Mouse (Mus musculus) embryonic facial prominence, embryonic 11.5 days (tissue): Measurements from ENCODE around the gene Fam187b. TPM values are rescaled to one million over a fixed set of nuclear protein-coding genes. Genes with fewer than 3 reads are reported as not detected.
A peak's percentile ranks its signal among the peaks of the same experiment; 100 is the strongest.
"Not testable (repeated sequence)": the region's sequence is repeated elsewhere in the genome, so short reads cannot be mapped to it uniquely, and the experiment has no call there.

Experiments used
- ATAC-seq: fragments of 200-750 bp; cut with Nextera tagmentation; replicated peaks from 2 replicates; pipeline ENCODE4 v1.8.0; 2017; ENCODE audit warnings: low read depth; ENCODE audit not compliant: insufficient number of reproducible peaks, low FRiP score, low TSS enrichment
- DNase-seq: peaks from one replicate; pipeline ENCODE4 v3.0.0-alpha.2; 2015; ENCODE audit warnings: low spot score
- H3K27ac ChIP-seq: fragments of 300-500 bp; sonication (generic); replicated peaks from 2 replicates; pipeline ENCODE4 v1.5.1; 2014; ENCODE audit warnings: mild to moderate bottlenecking, low read depth, low read length, control low read depth
- H3K27me3 ChIP-seq: fragments of 300-500 bp; sonication (generic); 2 replicates; pipeline ENCODE4 v1.6.1; 2014; ENCODE audit warnings: mild to moderate bottlenecking, low read length, moderate library complexity, mixed read lengths; ENCODE audit not compliant: control insufficient read depth, insufficient read depth
- H3K36me3 ChIP-seq: fragments of 300-500 bp; sonication (generic); replicated peaks from 2 replicates; pipeline ENCODE4 v1.6.1; 2014; ENCODE audit warnings: low read depth, mild to moderate bottlenecking, low read length, moderate library complexity, mixed read lengths; ENCODE audit not compliant: control insufficient read depth, insufficient read depth
- H3K4me1 ChIP-seq: fragments of 300-500 bp; sonication (generic); 2 replicates; pipeline ENCODE4 v1.6.1; 2014; ENCODE audit warnings: low read length, mixed read lengths; ENCODE audit not compliant: control insufficient read depth, insufficient read depth
- H3K4me2 ChIP-seq: fragments of 300-500 bp; sonication (generic); 2 replicates; pipeline ENCODE4 v1.6.1; 2014; ENCODE audit warnings: low read depth, mild to moderate bottlenecking, control low read depth, low read length, moderate library complexity
- H3K4me3 ChIP-seq: fragments of 300-500 bp; sonication (generic); 2 replicates; pipeline ENCODE4 v1.5.1; 2014; ENCODE audit warnings: low read depth, low read length, control low read depth
- H3K9ac ChIP-seq: fragments of 300-500 bp; sonication (generic); replicated peaks from 2 replicates; pipeline ENCODE4 v1.6.1; 2014; ENCODE audit warnings: mild to moderate bottlenecking, control low read depth, low read length
- H3K9me3 ChIP-seq: fragments of 300-500 bp; sonication (generic); replicated peaks from 2 replicates; pipeline ENCODE4 v1.6.1; 2016; ENCODE audit warnings: mild to moderate bottlenecking, low read length, inconsistent platforms, mixed read lengths; ENCODE audit not compliant: control insufficient read depth
- WGBS: fragments of 180-500 bp; shearing (Covaris S2); extraction: QIAGEN DNeasy Blood & Tissue Kit; methylation state at CpG from one replicate; pipeline ENCODE4 v1.1.7; 2014; 5-methylcytosine and 5-hydroxymethylcytosine counted together
- polyA plus RNA-seq: library from polyadenylated mRNA; unstranded; fragments of >200 nt; fragmentation: Nextera tagmentation; extraction: Ambion mirVana; gene quantifications from 2 replicates; pipeline ENCODE4 v1.2.1, GENCODE M21; 2014

Fam187b gene
- polyA plus RNA-seq = 1.6 and 1.8 TPM in 2 replicates

- Histone ChIP-seq H3K9me3 (no peaks in the 10 kb centered on the region), H3K4me2 (peak within 1 kb of the TSS; percentile 59), H3K27me3 (peaks cover 20% of the 10 kb centered on the region), H3K36me3 (no peaks in the 10 kb centered on the region), H3K9ac (peak within 1 kb of the TSS; percentile 53), H3K4me1 (no peaks in the 10 kb centered on the region), H3K27ac (no peak within 1 kb of the TSS), H3K4me3 (peak within 1 kb of the TSS; percentile 39)
- 0% methylated on average over 36 of the region's 37 CpGs for WGBS
- peak; percentile 83 for ATAC-seq
- peak; percentile 88 for DNase-seq
Observed at GRCm38 (mm10) chr7:30973501-30974289, at the start of gene Fam187b. Gene Fam187b (plus strand): TSS chr7:30973790.

DNA sequence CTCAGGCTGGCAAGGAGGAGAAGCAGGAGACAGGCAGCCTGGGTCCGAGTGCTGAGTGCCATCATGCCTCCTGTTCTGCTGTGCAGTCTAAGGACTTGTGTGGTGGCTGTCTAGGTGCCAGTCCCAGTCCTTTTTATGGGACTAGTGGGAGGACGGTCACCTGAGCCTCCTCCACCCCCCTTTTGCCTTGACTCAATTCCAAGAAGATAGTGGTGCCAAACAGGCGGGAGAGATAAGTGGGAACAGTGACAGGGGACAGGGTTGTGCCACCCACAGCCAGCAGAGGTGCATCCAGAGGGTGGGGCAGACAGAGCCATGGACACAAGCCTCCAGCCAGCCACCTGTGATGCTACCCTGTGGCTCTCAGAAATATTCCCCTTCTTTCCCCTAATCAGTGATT is 49.5 kb upstream of the Fam187b start:
- no peak overlapping the region for H3K27ac ChIP-seq
- no peak overlapping the region for H3K9ac ChIP-seq
- DNase-seq (no peak), ATAC-seq (no peak)
- no peak overlapping the region for H3K4me2 ChIP-seq
- H3K9me3 ChIP-seq = no peaks in the 10 kb centered on the region
- 63% methylated on average over 3 of the region's 3 CpGs for WGBS
- no peaks in the 10 kb centered on the region for H3K36me3 ChIP-seq
- H3K4me1 ChIP-seq = no peaks in the 10 kb centered on the region
- H3K27me3 ChIP-seq = no peaks in the 10 kb centered on the region
- no peak overlapping the region for H3K4me3 ChIP-seq

GRCm38 (mm10) chr7:30924581-30924980 is 49.0 kb upstream of the Fam187b start, which contains the start of gene Hamp2:
Gene Hamp2 (minus strand): TSS chr7:30924681.
- H3K27me3 ChIP-seq, H3K4me2 ChIP-seq, H3K9me3 ChIP-seq, ATAC-seq, H3K4me1 ChIP-seq, H3K36me3 ChIP-seq, H3K9ac ChIP-seq, DNase-seq, H3K27ac ChIP-seq, H3K4me3 ChIP-seq: not testable (repeated sequence)
- 82% methylated on average over 2 of the region's 2 CpGs for WGBS

DNA sequence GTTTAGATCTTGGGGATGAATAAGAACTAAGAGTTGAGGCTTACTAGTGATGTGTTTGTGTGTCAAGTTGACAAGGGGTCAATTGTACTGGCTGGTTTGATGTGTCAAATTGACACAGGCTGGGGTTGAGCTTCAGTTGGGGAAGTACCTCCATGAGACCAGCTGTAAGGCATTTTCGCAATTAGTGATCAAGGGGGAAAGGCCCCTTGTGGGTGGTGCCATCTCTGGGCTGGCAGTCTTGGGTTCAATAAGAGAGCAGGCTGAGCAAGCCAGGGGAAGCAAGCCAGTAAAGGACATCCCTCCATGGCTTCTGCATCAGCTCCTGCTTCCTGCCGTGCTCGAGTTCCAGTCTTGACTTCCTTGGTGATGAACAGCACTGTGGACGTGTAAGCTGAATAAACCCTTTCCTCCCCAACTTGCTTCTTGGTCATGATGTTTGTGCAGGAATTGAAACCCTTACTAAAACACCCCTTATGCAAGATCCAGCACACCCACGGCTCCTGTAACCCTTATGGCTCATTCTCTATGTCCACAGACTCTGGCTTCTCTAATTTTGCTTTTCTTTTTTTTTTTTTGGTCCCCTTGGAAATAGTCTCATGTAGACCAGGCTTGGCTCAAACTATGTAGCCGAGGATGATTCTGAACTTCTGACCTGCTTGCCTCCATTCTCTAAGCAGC is 38.0 kb upstream of the Fam187b start:
- H3K4me1 ChIP-seq, H3K36me3 ChIP-seq, H3K9ac ChIP-seq, H3K4me3 ChIP-seq, H3K27ac ChIP-seq, H3K4me2 ChIP-seq, ATAC-seq, H3K9me3 ChIP-seq, DNase-seq, H3K27me3 ChIP-seq: not testable (repeated sequence)
- WGBS = 71% methylated on average over 6 of the region's 6 CpGs

GRCm38 (mm10) chr7:30940070-30940469 is 33.5 kb upstream of the Fam187b start:
- H3K9ac ChIP-seq, H3K36me3 ChIP-seq, H3K4me2 ChIP-seq, H3K27me3 ChIP-seq, H3K9me3 ChIP-seq, H3K27ac ChIP-seq, ATAC-seq, H3K4me3 ChIP-seq, DNase-seq, H3K4me1 ChIP-seq: not testable (repeated sequence)
- 70% methylated on average over 1 of the region's 1 CpGs for WGBS

GRCm38 (mm10) chr7:30942365-30942764 is 31.2 kb upstream of the Fam187b start:
- H3K4me3 ChIP-seq, ATAC-seq: not testable (repeated sequence)
- WGBS = 44% methylated on average over 3 of the region's 3 CpGs

DNA sequence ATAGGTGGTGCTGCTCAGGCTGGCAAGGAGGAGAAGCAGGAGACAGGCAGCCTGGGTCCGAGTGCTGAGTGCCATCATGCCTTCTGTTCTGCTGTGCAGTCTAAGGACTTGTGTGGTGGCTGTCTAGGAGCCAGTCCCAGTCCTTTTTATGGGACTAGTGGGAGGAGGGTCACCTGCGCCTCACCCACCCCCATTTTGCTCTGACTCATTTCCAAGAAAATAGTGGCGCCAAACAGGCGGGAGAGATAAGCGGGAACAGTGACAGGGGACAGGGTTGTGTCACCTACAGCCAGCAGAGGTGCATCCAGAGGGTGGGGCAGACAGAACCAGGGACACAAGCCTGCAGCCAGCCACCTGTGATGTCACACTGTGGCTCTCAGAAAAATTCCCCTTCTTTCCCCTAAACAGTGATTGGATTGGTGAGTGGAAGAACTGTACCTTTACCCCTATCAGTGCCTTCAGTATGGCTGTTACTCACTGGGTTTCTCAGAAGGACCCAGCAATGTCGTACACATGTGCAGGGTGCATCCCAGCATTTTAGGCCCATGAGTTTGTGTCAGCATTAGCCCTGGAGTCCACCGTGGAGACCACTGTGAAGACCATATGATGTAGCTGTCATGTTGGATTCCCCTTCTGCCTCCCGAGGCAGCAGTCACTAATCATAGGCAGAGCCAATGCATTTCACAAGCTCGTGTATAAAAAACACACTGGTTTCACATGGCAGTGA is 29.5 kb upstream of the Fam187b start, which contains the start of gene Hamp:
Gene Hamp (minus strand): TSS at position 124 of the 727 bp plus-strand sequence.
- H3K4me3 ChIP-seq = no peak within 1 kb of the TSS
- H3K27me3 ChIP-seq = no peaks in the 10 kb centered on the region
- no peak within 1 kb of the TSS for H3K9ac ChIP-seq
- H3K4me2 ChIP-seq = no peak within 1 kb of the TSS
- no peaks in the 10 kb centered on the region; the same call in 1 of the 2 replicates for H3K36me3 ChIP-seq
- ATAC-seq (no peak), DNase-seq (no peak)
- H3K9me3 ChIP-seq = no peaks in the 10 kb centered on the region
- WGBS = 64% methylated on average over 9 of the region's 9 CpGs
- H3K27ac ChIP-seq = no peak within 1 kb of the TSS
- no peaks in the 10 kb centered on the region for H3K4me1 ChIP-seq

More at GRCm38 (mm10) chr7:30942365-30942764, 31.2 kb upstream of the Fam187b start:
- not testable (repeated sequence) for H3K27me3 ChIP-seq, H3K4me2 ChIP-seq, DNase-seq, H3K27ac ChIP-seq, H3K9me3 ChIP-seq, H3K36me3 ChIP-seq, H3K4me1 ChIP-seq, H3K9ac ChIP-seq
